Mouse (Mus musculus) embryo, embryonic 10.5 days (tissue): ENCODE results near the gene Herpud2.
"Not testable (repeated sequence)": the region's sequence is repeated elsewhere in the genome, so short reads cannot be mapped to it uniquely, and the experiment has no call there.

Experiments
- DNase-seq: peaks from one replicate; pipeline ENCODE4 v3.0.0-alpha.2; 2015; ENCODE audit warnings: low spot score

The Herpud2 gene

GRCm38 (mm10) chr9:25145925-25146324 lies 5.7 kb downstream of the Herpud2 start:
- DNase-seq = no peak

- no peak for DNase-seq
These were observed 7.7 kb downstream of the Herpud2 start for GRCm38 (mm10) chr9:25143950-25144349.

DNA sequence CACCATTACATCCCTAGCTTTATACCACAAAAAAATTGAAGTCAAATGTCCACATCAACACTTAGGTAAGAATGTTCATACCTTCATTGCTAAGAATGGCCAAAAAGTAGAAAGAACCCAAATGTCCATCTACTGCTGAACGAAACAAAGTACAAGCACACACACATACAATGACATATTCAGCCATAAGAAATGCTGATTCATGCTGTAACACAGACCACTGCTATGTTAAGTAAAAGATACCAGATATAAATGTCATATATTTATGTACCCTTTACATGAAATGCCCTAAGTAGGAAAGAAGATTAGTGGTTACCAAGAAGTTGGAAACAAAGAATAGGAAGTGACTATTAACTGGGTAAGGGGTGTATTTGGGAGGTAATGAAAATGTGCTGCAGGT lies 8.6 kb downstream of the Herpud2 start:
- DNase-seq = no peak

- no peak for DNase-seq
These were observed 9.6 kb downstream of the Herpud2 start for GRCm38 (mm10) chr9:25142041-25142440.

DNA sequence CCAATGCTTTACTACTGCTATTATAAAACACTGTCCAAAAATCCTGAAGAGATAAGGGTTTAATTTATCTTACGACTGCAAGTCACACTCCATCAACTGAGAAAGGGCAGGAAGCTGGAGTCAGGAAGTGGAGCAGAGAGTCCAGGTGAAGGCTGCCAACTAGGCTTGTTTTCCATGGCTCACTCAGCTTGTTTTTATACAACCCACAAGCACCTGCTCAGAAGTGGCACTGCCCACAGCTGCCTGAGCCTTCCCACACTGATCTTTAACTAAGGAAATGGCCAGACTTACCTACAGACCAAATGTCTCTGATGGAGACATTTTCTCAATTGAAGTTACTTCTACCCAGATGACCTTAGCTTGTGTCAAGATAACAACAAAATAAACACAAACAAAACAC lies 11.3 kb downstream of the Herpud2 start:
- no peak for DNase-seq

DNA sequence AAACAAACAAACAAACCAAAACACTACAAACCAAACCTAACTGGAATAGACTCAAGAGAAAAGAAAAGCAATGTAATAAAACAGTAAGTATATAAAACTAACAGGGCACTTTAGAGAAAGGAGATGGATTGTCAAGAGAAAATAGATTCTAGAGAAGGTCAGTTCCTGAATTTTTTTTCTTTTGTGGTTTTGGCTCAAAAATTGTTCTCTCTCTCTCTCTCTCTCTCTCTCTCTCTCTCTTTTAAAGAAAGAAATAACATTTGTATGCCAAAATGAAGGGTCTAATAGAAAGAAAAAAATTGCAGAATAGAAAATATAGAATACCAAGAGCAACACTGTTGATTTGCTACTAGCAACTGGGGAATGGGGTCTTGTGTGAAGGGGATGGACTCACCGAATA lies 12.7 kb downstream of the Herpud2 start:
- DNase-seq = no peak

- no peak for DNase-seq
These were observed 18.7 kb downstream of the Herpud2 start for GRCm38 (mm10) chr9:25132920-25133319.

GRCm38 (mm10) chr9:25132253-25132652 lies 19.4 kb downstream of the Herpud2 start:
- DNase-seq = no peak

DNA sequence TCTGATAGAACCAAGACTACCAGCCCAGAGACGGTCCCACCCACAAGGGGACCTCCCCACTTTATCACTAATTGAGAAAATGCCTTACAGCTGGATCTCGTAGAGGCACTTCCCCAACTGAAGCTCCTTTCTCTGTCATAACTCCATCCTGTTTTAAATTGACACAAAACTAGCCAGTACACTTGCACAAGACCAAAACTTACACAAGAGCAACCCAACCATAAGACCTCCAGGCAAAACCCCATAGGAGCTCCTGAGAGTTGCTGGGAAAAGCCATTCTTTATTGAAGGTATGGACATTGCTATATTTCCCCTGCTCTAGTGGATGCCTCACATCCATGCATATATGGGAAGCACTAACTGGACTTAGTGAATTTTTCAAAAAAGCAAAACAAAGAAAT lies 27.6 kb downstream of the Herpud2 start:
- DNase-seq = no peak

DNA sequence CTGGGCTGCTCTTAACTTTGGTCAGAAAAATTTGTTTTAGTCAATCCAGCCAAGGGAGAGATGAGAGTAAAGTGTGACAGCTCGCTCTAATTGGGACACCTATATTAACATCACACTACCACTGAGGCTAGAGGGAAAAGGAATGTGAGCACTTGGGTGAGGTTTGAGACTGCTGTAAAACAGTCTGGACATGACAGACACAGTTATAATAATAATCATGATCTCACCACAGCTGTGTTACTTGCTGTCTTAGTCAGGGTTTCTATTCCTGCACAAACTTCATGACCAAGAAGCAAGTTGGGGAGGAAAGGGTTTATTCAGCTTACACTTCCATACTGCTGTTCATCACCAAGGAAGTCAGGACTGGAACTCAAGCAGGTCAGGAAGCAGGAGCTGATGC lies 28.0 kb downstream of the Herpud2 start:
- not testable (repeated sequence) for DNase-seq

- DNase-seq = peak; percentile 78
These were observed 47.0 kb downstream of the Herpud2 start for GRCm38 (mm10) chr9:25104638-25105037.

DNA sequence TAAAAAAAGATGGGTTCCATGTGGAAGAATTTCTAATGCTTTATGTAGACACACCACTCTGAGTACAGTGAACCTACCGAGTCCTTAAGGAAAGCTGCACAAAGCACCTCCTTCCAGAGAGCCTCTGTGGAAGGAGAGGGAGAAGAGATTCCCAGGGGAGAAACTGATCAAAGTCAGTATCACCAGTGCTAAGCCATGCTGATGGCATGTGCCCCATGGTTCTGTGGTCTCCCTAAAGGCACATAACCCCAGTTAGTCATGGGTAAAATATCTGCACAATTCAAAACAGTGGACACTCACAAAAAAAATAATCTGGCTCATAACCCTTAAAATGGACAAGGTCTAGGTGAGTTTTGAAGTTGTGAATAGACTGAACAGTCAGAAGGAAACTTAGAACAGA lies 48.7 kb downstream of the Herpud2 start:
- no peak for DNase-seq

DNA sequence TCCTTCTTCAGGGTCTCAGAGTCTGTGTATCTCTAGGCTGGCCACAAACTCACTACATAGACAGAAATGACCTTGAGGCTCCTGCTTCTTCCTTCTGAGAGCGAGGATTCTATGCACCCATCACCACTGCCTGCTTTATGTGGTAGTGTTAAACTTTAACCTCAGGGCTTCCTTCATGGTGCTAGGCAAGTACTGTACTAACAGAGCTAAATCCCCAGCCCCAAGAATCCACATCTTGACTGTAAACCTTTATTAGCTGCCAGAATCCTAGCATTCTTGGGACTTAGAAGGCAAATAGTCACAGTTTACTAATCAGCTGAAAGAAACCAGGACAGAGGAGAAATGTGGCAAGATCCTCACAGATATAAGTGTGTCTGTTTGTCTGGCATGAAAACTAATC lies 60.8 kb downstream of the Herpud2 start:
- no peak for DNase-seq

GRCm38 (mm10) chr9:25089122-25089521 lies 62.5 kb downstream of the Herpud2 start, which contains the start of gene Gm10181:
Gm10181 (plus strand) TSS chr9:25089422.
- DNase-seq = no peak

GRCm38 (mm10) chr9:25076505-25076904 lies 75.1 kb downstream of the Herpud2 start:
- DNase-seq = no peak

DNA sequence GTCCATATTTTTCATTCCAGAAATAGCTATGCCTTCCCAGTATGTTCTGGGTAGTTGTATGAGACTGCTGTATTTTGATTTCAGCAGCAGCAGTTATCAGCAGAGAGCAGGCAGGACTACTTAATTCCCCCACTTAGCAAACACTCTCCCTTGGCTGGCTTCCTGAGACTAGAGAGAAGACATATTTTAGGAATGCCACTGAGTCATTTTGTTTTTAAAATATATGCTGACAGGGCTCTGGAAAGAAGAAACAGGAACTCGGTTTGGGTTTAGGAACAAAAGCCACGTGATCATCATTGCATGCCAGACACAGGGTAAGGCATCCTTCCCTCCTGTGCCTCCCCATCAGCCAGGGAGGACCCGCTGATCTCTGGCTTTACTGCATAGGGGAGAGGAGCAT lies 75.6 kb downstream of the Herpud2 start:
- no peak for DNase-seq

DNA sequence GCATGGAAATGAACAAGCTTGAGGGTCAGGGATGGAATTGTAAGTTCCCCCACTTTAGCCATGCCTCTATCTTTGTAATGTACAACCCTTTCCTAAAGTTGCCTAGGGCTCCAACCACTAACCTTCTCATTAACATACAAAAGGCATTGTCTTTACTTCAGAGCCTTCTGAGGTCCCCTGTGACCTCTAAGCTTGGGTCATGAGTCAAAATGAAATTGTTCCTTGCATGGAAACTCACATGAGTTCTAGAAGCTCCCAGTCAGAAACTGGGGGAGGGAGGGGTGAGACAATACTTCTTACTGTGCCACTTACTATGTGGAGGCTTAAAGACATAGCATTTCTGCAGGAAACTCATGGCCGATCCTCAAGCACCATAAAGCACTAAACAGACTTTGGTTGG lies 79.0 kb downstream of the Herpud2 start:
- DNase-seq = no peak

- DNase-seq = peak; percentile 14
These were observed 92.9 kb downstream of the Herpud2 start for GRCm38 (mm10) chr9:25058726-25059125.
